Mouse (Mus musculus) lung, adult 2 months (tissue): ENCODE measurements around the gene Stx12.

Experiments used
- CTCF ChIP-seq: fragments of 200-500 bp; IDR thresholded peaks from 2 replicates; pipeline ENCODE4 v1.5.1; 2011; ENCODE audit warnings: mild to moderate bottlenecking, low read length, control low read depth; ENCODE audit not compliant: insufficient read depth
- POLR2A ChIP-seq: fragments of 200-500 bp; IDR thresholded peaks from 2 replicates; pipeline ENCODE4 v1.6.1; 2011; ENCODE audit warnings: low read depth, mild to moderate bottlenecking, control low read depth, low read length, borderline replicate concordance; ENCODE audit errors: extremely low read depth

DNA sequence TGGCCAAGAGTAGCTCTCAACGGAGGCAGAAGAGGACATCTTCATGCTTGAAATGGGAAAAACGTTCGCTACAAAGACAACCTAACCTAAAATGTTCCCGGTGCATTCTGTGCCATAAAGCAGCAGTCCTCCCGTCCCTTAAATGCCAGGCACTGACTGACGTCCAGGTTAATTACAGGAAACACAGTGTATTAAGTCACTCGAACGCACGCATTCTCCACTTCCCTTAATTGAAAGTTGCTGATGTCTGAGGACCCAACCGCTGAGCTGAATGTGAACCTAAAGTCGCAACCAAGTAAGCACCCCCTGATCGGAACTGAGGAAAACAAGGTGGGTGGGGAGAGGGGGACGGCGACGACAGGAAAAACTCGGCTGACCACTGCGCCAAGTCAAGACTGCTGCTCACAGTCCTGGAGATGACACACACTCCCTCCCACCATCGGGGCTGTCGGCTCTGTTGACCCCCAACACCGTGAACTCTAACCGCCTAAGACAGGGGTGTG is 697 bp downstream of the Stx12 start:
- TF ChIP-seq CTCF, result no peak
- TF ChIP-seq POLR2A, result 0 out of 2 replicates have a peak, but pooled peaks have one; percentile 29
